Mouse (Mus musculus) testis, adult 2 months (tissue): ENCODE data around the gene Fbxw9. TPM values are rescaled to one million over a fixed set of nuclear protein-coding genes. Genes with fewer than 3 reads are reported as not detected.

Source experiments
- H3K27ac ChIP-seq: fragments of 200-500 bp; 2 replicates; pipeline ENCODE4 v1.5.1; 2012; ENCODE audit warnings: low read depth, low read length; ENCODE audit not compliant: control insufficient read depth, insufficient read depth
- H3K27me3 ChIP-seq: fragments of 200-500 bp; 2 replicates; pipeline ENCODE4 v1.6.1; 2012; ENCODE audit warnings: mild to moderate bottlenecking, low read length, moderate library complexity; ENCODE audit not compliant: control insufficient read depth, insufficient read depth
- H3K36me3 ChIP-seq: fragments of 200-500 bp; 2 replicates; pipeline ENCODE4 v1.6.1; 2012; ENCODE audit warnings: mild to moderate bottlenecking, low read length; ENCODE audit not compliant: control insufficient read depth, insufficient read depth
- H3K4me1 ChIP-seq: fragments of 200-500 bp; 2 replicates; pipeline ENCODE4 v1.6.1; 2012; ENCODE audit warnings: low read length; ENCODE audit not compliant: control insufficient read depth, insufficient read depth
- H3K4me3 ChIP-seq: fragments of 200-500 bp; 2 replicates; pipeline ENCODE4 v1.5.1; 2012; ENCODE audit warnings: low read depth, mild to moderate bottlenecking, low read length, moderate library complexity, mixed read lengths; ENCODE audit not compliant: control insufficient read depth
- CTCF ChIP-seq: fragments of 200-500 bp; IDR thresholded peaks from 2 replicates; pipeline ENCODE4 v1.5.1; 2012; ENCODE audit warnings: low read depth, mild to moderate bottlenecking, inconsistent platforms, low read length, moderate library complexity; ENCODE audit not compliant: control insufficient read depth, insufficient read depth, insufficient replicate concordance
- POLR2A ChIP-seq: fragments of 200-500 bp; IDR thresholded peaks from 2 replicates; pipeline ENCODE4 v1.6.1; 2012; ENCODE audit warnings: low read depth, mild to moderate bottlenecking, inconsistent platforms, low read length, moderate library complexity; ENCODE audit not compliant: control insufficient read depth
- polyA plus RNA-seq: library from polyadenylated mRNA; depleted of rRNA; stranded (reverse); fragments of >200 nt; gene quantifications from 2 replicates; pipeline ENCODE4 v1.2.3, GENCODE M21; 2012

The Fbxw9 gene
- polyA plus RNA-seq, 1 experiment, result 83.8 TPM

DNA sequence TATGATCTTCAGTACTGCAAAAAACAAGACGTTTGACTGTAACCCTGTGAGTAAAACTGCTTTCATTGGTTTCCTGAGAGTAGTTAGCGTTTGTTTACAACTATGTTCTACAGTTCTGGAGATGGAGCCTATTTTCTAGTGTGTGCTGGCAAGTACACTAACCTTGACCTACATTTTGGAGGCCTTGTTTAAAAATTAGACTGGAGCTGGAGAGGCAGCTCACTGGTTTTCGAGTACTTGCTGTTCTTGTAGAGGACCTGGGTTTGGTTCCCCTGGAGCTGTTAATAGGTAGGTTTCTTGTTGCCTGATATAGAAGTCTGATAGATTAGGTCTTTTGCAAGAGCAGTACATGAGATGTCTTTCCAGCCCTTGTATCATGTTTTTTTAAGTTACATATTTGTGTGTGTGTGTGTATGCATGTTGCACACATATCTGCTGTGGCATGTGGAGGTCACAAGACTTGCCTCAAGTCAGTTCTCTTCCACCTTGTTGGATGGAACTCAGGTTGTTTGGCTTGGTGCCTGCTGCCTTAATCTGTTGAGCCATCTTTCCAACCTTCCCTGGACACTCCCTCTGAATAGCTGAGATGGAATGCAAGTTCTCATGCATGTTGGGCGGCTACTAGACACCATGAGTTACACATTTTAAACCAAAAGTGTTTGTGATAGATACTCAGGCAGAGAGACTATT, 27.1 kb upstream of the Fbxw9 start:
- no peaks in the 10 kb centered on the region for H3K27me3 ChIP-seq
- TF ChIP-seq POLR2A (no peak), CTCF (no peak)
- H3K36me3 ChIP-seq, result no peaks in the 10 kb centered on the region
- no peak overlapping the region for H3K27ac ChIP-seq
- H3K4me1 ChIP-seq, result peaks cover 10% of the 10 kb centered on the region
- H3K4me3 ChIP-seq, result no peak overlapping the region

DNA sequence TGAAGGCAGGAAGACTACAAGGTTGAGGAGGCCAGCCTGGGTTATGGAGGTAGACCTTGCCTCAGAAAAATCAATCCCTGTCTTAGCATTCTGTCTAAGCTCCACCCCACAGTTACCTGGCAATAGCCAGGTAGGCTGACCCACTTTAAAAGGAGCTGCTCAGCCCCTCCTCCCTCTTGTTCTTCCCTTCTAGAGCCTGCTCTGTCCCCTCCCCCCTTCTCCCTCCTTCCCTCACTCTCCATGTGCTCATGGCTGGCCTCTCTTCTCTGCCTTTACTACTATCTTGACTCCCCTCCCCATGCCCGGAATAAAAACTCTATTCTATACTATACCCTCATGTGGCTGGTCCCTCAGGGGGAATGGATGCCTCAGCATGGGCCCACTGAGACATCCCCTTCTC, 26.0 kb upstream of the Fbxw9 start:
- no peak for TF ChIP-seq CTCF
- TF ChIP-seq POLR2A, result no peak
- H3K36me3 ChIP-seq, result no peaks in the 10 kb centered on the region
- no peak overlapping the region for H3K27ac ChIP-seq
- no peaks in the 10 kb centered on the region for H3K27me3 ChIP-seq
- peaks cover 15% of the 10 kb centered on the region for H3K4me1 ChIP-seq
- H3K4me3 ChIP-seq, result no peak overlapping the region

DNA sequence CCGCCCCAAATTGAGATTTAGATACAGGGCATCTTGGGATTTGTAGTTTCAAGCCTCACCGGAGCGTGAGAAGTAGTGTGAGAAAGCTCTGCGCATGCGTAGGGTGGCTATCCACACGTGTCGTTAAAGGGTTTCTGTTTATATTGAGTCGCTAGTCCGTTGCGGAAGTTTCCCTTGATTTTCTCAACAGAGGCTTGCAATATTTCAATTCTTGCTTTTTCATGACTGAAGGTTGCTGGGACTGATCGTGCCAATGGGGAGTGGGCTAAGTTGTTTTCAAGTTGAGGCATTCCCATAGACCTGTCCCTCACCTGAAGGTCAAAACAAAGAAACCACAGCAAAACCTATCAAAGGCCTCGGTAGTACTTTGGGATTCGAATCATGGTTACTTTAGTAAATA, 25.1 kb upstream of the Fbxw9 start:
- Histone ChIP-seq H3K36me3 (no peaks in the 10 kb centered on the region), H3K27me3 (no peaks in the 10 kb centered on the region), H3K27ac (no peak overlapping the region), H3K4me3 (no peak overlapping the region; the same call in 1 of the 2 replicates), H3K4me1 (peaks cover 13% of the 10 kb centered on the region)
- TF ChIP-seq POLR2A, result no peak

DNA sequence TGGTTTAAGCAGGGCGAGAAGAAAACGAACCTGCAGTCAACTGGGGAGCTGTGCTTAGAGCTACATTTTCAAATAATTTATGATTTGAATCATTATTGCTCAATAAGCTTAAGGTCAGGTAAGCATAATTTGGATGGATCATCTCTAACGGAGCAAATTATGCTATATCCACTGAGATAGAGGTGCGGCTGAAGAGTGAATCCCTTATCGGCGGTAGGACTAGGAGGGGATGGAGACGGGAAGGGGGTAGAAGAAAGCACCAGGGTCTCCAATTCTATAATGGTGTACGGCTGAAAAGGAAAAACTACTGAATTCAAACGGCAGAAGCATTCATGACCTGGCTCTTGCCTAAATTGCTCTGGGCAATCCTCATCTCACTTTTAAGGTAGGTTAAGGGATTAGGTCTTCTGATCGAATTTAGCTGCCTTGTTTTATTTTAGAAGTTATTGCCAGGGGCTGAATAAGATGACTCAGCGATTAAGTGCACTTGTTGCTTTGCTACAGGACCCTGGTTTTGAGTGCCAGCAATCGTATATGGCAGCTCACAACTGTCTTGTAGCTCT, 24.6 kb upstream of the Fbxw9 start:
- no peaks in the 10 kb centered on the region for H3K27me3 ChIP-seq
- peaks cover 13% of the 10 kb centered on the region for H3K4me1 ChIP-seq
- TF ChIP-seq CTCF, result no peak
- no peak for TF ChIP-seq POLR2A
- H3K36me3 ChIP-seq, result no peaks in the 10 kb centered on the region
- H3K27ac ChIP-seq, result peak overlapping the region; percentile 61
- peak overlapping the region; percentile 12 for H3K4me3 ChIP-seq

DNA sequence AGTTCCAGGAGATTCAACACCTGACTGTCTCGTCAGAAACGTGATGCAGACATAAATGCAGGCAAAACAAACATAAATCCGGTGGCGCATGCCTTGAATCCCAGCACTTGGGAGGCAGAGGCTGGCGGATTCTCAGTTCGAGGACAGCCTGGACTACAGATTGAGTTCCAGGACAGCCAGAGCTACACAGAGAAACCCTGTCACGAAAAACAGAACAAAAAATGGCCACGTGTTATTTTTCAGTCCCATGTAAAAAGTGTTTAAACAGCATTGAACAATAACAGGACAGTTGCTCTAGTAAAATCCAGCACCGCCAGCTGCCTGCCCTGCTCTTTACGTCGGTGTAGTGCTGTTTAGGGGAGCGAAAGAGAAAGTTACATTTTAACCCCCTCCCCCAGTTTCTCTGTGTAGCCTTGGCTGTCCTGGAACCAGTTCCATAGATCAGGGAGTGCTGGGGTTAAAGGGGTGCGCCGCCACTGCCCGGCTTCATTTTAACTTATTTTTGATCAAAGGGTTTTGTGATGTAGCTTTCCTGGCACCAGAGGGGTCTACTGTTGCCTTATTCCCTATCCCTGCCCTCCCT, 24.0 kb upstream of the Fbxw9 start:
- Histone ChIP-seq H3K4me1 (peaks cover 13% of the 10 kb centered on the region), H3K27me3 (no peaks in the 10 kb centered on the region), H3K36me3 (no peaks in the 10 kb centered on the region), H3K4me3 (peak overlapping the region; percentile 12), H3K27ac (peak overlapping the region; percentile 61)
- no peak for TF ChIP-seq POLR2A
- TF ChIP-seq CTCF, result no peak

DNA sequence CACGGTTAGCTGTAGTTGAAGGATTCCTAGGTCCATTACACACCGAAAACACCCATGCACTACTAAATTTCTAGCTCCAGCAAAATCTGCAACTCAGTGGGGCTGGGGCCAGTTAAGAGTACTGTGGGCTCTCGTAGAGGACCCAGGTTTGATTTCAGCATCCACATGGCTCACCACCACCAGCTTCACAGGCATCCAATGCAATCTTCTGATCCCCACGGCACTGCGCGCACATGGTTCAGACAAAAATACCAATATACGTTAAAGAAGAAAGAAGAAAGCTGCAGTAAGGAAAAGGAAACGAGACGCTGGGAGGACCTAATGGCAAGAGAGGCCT, 23.5 kb upstream of the Fbxw9 start:
- H3K27me3 ChIP-seq, result no peaks in the 10 kb centered on the region
- H3K4me1 ChIP-seq, result peaks cover 13% of the 10 kb centered on the region
- peak overlapping the region; percentile 61; the same call in 1 of the 2 replicates for H3K27ac ChIP-seq
- H3K4me3 ChIP-seq, result peak overlapping the region; percentile 91
- H3K36me3 ChIP-seq, result no peaks in the 10 kb centered on the region; the same call in 1 of the 2 replicates
- TF ChIP-seq POLR2A, result no peak
- no peak for TF ChIP-seq CTCF

DNA sequence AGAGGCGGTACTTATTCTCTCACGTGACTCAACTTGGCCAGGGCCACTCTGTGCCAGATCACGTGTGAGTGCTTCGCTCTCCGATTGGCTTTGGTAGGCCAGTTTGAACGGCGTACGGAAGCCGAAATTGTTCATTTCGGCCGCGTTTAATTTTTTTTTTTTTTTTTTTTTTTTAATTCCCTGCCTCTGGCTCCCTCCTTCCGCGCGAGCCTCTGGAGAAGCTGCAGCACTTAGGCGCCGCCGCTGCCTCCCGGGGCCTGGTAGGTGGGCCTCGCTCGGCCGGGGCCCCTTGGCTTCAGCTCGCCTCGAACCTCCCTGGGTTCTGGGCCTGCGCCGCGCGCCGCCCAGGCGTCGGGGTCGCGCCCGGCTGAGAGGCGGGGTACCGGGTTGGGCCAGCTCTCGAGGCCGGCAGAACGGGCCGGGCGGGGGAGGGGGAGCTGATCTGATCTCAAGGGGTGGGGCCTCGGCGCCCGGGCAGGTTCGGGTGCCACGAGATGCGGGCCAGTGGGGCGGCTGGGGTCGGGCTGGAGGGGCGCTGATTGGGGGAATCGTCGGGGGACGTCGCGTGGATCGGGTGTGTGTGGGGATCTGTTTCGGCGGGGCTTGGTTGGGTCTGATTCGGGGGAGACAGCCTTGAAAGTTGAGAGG, 23.0 kb upstream of the Fbxw9 start, which contains the start of gene Tnpo2:
Gene Tnpo2 (plus strand): TSS at position 198 of the 648 bp plus-strand sequence.
- H3K27me3 ChIP-seq, result no peaks in the 10 kb centered on the region
- H3K4me1 ChIP-seq, result peaks cover 13% of the 10 kb centered on the region
- peak within 1 kb of the TSS; percentile 91 for H3K4me3 ChIP-seq
- TF ChIP-seq CTCF (no peak), POLR2A (peak; percentile 61)
- peak within 1 kb of the TSS; percentile 88 for H3K27ac ChIP-seq
- no peaks in the 10 kb centered on the region; the same call in 1 of the 2 replicates for H3K36me3 ChIP-seq
